Mouse (Mus musculus) small intestine, adult 2 months (tissue): Measurements from ENCODE around the gene Tmem110. TPM values are rescaled to one million over a fixed set of nuclear protein-coding genes. Genes with fewer than 3 reads are reported as not detected.

Source experiments
- H3K27ac ChIP-seq: fragments of 200-500 bp; 2 replicates; pipeline ENCODE4 v1.5.1; 2012; ENCODE audit warnings: low read depth, low read length, control low read depth, inconsistent platforms; ENCODE audit not compliant: insufficient read depth
- H3K27me3 ChIP-seq: fragments of 200-500 bp; 2 replicates; pipeline ENCODE4 v1.6.1; 2012; ENCODE audit warnings: mild to moderate bottlenecking, moderate library complexity, low read length, inconsistent platforms; ENCODE audit not compliant: control insufficient read depth, insufficient read depth
- H3K36me3 ChIP-seq: fragments of 200-500 bp; 2 replicates; pipeline ENCODE4 v1.6.1; 2012; ENCODE audit warnings: mild to moderate bottlenecking, low read length, control low read depth, inconsistent platforms; ENCODE audit not compliant: control insufficient read depth, insufficient read depth
- H3K4me1 ChIP-seq: fragments of 200-500 bp; 2 replicates; pipeline ENCODE4 v1.6.1; 2012; ENCODE audit warnings: low read length, inconsistent platforms, mixed read lengths; ENCODE audit not compliant: control insufficient read depth, insufficient read depth, insufficient read length
- H3K4me3 ChIP-seq: fragments of 200-500 bp; 2 replicates; pipeline ENCODE4 v1.5.1; 2012; ENCODE audit warnings: low read depth, mild to moderate bottlenecking, control low read depth, inconsistent platforms, low read length, moderate library complexity
- CTCF ChIP-seq: fragments of 200-500 bp; IDR thresholded peaks from 2 replicates; pipeline ENCODE4 v1.5.1; 2012; ENCODE audit warnings: low read depth, mild to moderate bottlenecking, control low read depth, inconsistent platforms, low read length, moderate library complexity, mixed read lengths; ENCODE audit not compliant: insufficient replicate concordance, insufficient read length; ENCODE audit errors: extremely low read depth
- POLR2A ChIP-seq: fragments of 200-500 bp; IDR thresholded peaks from 2 replicates; pipeline ENCODE4 v1.6.1; 2012; ENCODE audit warnings: low read depth, mild to moderate bottlenecking, control low read depth, inconsistent platforms, low read length, moderate library complexity
- WGBS: fragments of 180-500 bp; shearing (Covaris S2); methylation state at CpG from one replicate; pipeline ENCODE4 v1.1.7; 2018; 5-methylcytosine and 5-hydroxymethylcytosine counted together
- polyA plus RNA-seq: library from polyadenylated mRNA; depleted of rRNA; stranded (reverse); fragments of >200 nt; gene quantifications from 2 replicates; pipeline ENCODE4 v1.2.3, GENCODE M21; 2012; rRNA removed

The Tmem110 gene
- polyA plus RNA-seq: 7.1 and 11.2 TPM in 2 replicates

- under 1% methylated on average over 68 of the region's 68 CpGs for WGBS
- no peaks in the 10 kb centered on the region for H3K36me3 ChIP-seq
- no peak within 1 kb of the TSS for H3K27ac ChIP-seq
- H3K4me1 ChIP-seq: peaks cover 2% of the 10 kb centered on the region; the same call in 1 of the 2 replicates
- no peak; the same call in 1 of the 2 replicates for TF ChIP-seq POLR2A
- TF ChIP-seq CTCF: peak; percentile 18; the same call in 1 of the 2 replicates
- H3K4me3 ChIP-seq: peak within 1 kb of the TSS; percentile 80
- H3K27me3 ChIP-seq: no peaks in the 10 kb centered on the region
These were observed at the start of gene Tmem110 for GRCm38 (mm10) chr14:30825476-30826131. TSS of gene Tmem110 (plus strand) at chr14:30825590.

GRCm38 (mm10) chr14:30784614-30785013 lies 40.8 kb upstream of the Tmem110 start:
- H3K27me3 ChIP-seq: no peaks in the 10 kb centered on the region
- WGBS: 92% methylated on average over 6 of the region's 6 CpGs
- no peaks in the 10 kb centered on the region for H3K4me1 ChIP-seq
- H3K4me3 ChIP-seq: no peak overlapping the region
- peaks cover 10% of the 10 kb centered on the region for H3K36me3 ChIP-seq
- TF ChIP-seq CTCF (no peak), POLR2A (no peak)
- no peak overlapping the region for H3K27ac ChIP-seq

GRCm38 (mm10) chr14:30789471-30789870 lies 35.9 kb upstream of the Tmem110 start:
- TF ChIP-seq CTCF (no peak), POLR2A (no peak)
- H3K4me3 ChIP-seq: no peak overlapping the region
- H3K36me3 ChIP-seq: peaks cover 10% of the 10 kb centered on the region
- no peak overlapping the region for H3K27ac ChIP-seq
- no peaks in the 10 kb centered on the region for H3K27me3 ChIP-seq
- WGBS: 53% methylated on average over 1 of the region's 1 CpGs
- no peaks in the 10 kb centered on the region for H3K4me1 ChIP-seq

DNA sequence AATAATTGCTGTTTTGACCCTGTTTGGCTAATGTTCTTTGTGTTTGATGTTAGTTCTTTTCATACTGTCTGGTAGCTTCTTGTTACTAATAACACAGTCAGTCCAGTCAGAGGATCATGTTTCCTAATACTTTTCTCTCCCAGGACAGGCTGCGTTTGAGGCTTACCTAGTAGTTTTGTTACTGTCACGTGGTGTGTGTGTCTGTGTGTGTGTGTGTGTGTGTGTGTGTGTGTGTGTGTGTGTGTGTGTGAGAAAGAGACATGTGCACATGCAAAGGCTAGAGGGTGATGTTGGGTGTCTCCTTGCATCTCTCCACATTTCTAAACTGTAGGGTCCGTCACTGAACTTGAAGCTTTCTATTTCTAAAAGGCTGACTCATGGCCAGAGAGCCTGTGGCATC lies 32.5 kb upstream of the Tmem110 start:
- Histone ChIP-seq H3K4me1 (no peaks in the 10 kb centered on the region), H3K36me3 (peaks cover 6% of the 10 kb centered on the region), H3K4me3 (no peak overlapping the region), H3K27me3 (no peaks in the 10 kb centered on the region), H3K27ac (no peak overlapping the region)
- WGBS: 87% methylated on average over 3 of the region's 3 CpGs
- TF ChIP-seq POLR2A: no peak
- TF ChIP-seq CTCF: no peak

- no peak overlapping the region for H3K4me3 ChIP-seq
- H3K27me3 ChIP-seq: no peaks in the 10 kb centered on the region
- H3K4me1 ChIP-seq: no peaks in the 10 kb centered on the region
- no peak overlapping the region for H3K27ac ChIP-seq
- peaks cover 15% of the 10 kb centered on the region for H3K36me3 ChIP-seq
- WGBS: 46% methylated on average over 2 of the region's 2 CpGs
- TF ChIP-seq CTCF (no peak), POLR2A (no peak)
These were observed 23.6 kb upstream of the Tmem110 start for GRCm38 (mm10) chr14:30801756-30802155.

DNA sequence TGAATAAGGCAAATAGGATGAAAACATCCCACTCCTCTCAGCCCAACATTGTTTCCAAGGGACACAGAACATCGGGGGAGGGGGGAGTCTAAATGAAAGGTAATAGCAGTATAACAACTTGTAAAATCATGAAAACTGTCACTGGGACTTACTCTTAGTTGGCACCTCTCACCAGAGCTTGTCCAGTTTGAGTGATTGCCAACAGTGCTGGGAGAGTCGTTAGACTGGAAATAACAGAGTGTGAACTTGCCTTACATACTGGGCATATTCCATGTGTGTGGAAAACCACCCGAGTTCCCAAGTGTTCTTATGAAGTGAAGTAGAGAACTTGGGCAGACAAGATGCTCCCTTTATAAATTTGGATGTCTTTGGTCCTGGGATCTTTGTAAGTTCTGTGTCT lies 4.3 kb upstream of the Tmem110 start:
- H3K4me3 ChIP-seq: no peak overlapping the region
- H3K27me3 ChIP-seq: no peaks in the 10 kb centered on the region
- TF ChIP-seq POLR2A (no peak), CTCF (no peak)
- 60% methylated on average over 3 of the region's 3 CpGs for WGBS
- peaks cover 9% of the 10 kb centered on the region; the same call in 1 of the 2 replicates for H3K36me3 ChIP-seq
- H3K27ac ChIP-seq: no peak overlapping the region
- H3K4me1 ChIP-seq: peaks cover under 1% of the 10 kb centered on the region; the same call in 1 of the 2 replicates

DNA sequence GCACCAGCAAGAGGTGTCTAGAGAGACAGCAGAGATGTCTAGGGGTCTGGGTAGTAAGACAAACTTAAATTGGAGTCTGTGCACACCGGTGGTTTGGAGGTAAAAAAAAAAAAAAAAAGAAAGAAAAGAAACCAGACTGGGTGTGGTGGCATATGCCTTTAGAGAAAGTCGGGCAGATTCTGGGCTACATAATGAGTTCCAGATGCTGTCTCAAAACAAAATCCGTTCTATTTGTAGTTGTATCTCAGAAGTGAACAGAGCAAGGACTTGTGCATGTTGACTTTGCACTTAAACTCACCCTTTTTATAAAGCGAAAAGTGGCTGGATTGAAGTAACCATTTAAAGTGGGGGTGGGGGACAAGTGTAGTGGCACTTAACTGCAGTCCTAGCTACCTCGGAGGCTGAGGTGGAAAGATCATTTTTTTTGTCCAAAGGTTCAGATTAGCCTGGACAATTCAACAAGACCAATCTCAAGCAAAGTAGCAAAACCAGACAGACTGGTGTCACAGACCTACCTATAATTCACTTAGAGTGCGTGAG lies 864 bp upstream of the Tmem110 start:
- WGBS: 22% methylated on average over 6 of the region's 6 CpGs

More for the DNA sequence above, 864 bp upstream of the Tmem110 start:
- Histone ChIP-seq H3K4me1 (peaks cover 2% of the 10 kb centered on the region; the same call in 1 of the 2 replicates), H3K4me3 (no peak overlapping the region), H3K27me3 (no peaks in the 10 kb centered on the region), H3K36me3 (no peaks in the 10 kb centered on the region), H3K27ac (no peak overlapping the region)
- TF ChIP-seq POLR2A (no peak), CTCF (no peak)
